Mouse (Mus musculus) testis, adult 2 months (tissue): ENCODE results near the gene Stard13.

ENCODE experiments used
- CTCF ChIP-seq: fragments of 200-500 bp; IDR thresholded peaks from 2 replicates; pipeline ENCODE4 v1.5.1; 2012; ENCODE audit warnings: low read depth, mild to moderate bottlenecking, inconsistent platforms, low read length, moderate library complexity; ENCODE audit not compliant: control insufficient read depth, insufficient read depth, insufficient replicate concordance
- POLR2A ChIP-seq: fragments of 200-500 bp; IDR thresholded peaks from 2 replicates; pipeline ENCODE4 v1.6.1; 2012; ENCODE audit warnings: low read depth, mild to moderate bottlenecking, inconsistent platforms, low read length, moderate library complexity; ENCODE audit not compliant: control insufficient read depth

DNA sequence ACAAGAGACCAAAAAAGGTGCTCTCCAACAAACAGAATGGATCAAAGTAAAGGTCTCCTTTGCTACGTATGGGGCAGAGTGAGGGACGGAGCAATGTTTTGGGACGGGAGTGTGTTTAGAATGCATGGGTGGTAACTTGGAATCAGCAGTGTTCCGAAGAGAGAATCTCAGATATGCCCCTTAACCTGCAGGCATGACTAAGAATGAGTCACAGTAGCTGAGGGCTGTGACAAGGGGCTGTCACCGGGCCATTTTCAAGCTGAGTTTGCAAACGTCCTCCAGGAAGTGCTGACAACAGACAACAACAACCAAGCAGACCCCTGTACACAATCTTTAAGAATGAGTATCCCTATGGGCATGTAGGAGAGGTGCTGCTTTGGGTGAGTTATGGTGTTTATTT lies 40.6 kb upstream of the Stard13 start:
- TF ChIP-seq CTCF (no peak), POLR2A (no peak)
